8 mouse cellular contexts compared by ENCODE assay signal in genomic region chr9:22116740-22117426, GRCm38 (mm10). TPM values are rescaled to one million over a fixed set of nuclear protein-coding genes. Genes with fewer than 3 reads are reported as not detected.
A peak's percentile ranks its signal among the peaks of the same experiment; 100 is the strongest.
DNase-seq lines count a peak whose midpoint lies in the region; ATAC-seq and TF ChIP-seq lines count a peak whose summit lies in the region.

Gene Elof1, minus strand, starts transcription at chr9:22117172.

- no peak for TF ChIP-seq CTCF in lung, postnatal 0 days (IDR thresholded peaks at IDR 0.05)

- peak; percentile 90 for ATAC-seq in frontal cortex, adult (ENCODE audit: low TSS enrichment)
- ATAC-seq in lung, postnatal 0 days, result peak; percentile 97

- peak within 1 kb of the TSS; percentile 88 for H3K4me2 ChIP-seq in lung, postnatal 0 days (replicated peaks; ENCODE audit: low read depth, low read length)

- peak within 1 kb of the TSS; percentile 92 for H3K9ac ChIP-seq in lung, postnatal 0 days (replicated peaks; ENCODE audit: low read depth)

- no peak; the same call in 1 of the 2 replicates for TF ChIP-seq EP300 in lung, postnatal 0 days (IDR thresholded peaks at IDR 0.05)

- H3K27ac ChIP-seq in hindbrain, embryonic 10.5 days, result peak within 1 kb of the TSS; percentile 92
- H3K27ac ChIP-seq in lung, postnatal 0 days (ENCODE audit: low read length), result peak within 1 kb of the TSS; percentile 63

- no peaks in the 10 kb centered on the region for H3K27me3 ChIP-seq in hindbrain, embryonic 10.5 days (ENCODE audit: insufficient read depth, poor library complexity, severe bottlenecking)
- H3K27me3 ChIP-seq in lung, postnatal 0 days (replicated peaks; ENCODE audit: insufficient read depth, low read length), result no peaks in the 10 kb centered on the region

- peaks cover 24% of the 10 kb centered on the region for H3K4me1 ChIP-seq in hindbrain, embryonic 10.5 days (replicated peaks)
- H3K4me1 ChIP-seq in lung, postnatal 0 days (ENCODE audit: insufficient read depth, low read depth, low read length), result peaks cover 7% of the 10 kb centered on the region; the same call in 1 of the 2 replicates

- peak; percentile 89 for DNase-seq in MN1 (ENCODE audit: low spot score)
- DNase-seq in cerebellum, adult 9-10 months, result peak; percentile 98
- DNase-seq in hindbrain, embryonic 10.5 days (ENCODE audit: low spot score), result peak; percentile 95
- DNase-seq in layer of hippocampus, adult 9-11 months, result peak; percentile 97
- peak; percentile 98 for DNase-seq in lung, postnatal 0 days (ENCODE audit: low spot score)
- DNase-seq in ovary, postnatal 14 days (ENCODE audit: low spot score), result peak; percentile 84
- peak; percentile 95 for DNase-seq in thymus, postnatal 14 days

- H3K36me3 ChIP-seq in hindbrain, embryonic 10.5 days, result peaks cover 30% of the 10 kb centered on the region
- H3K36me3 ChIP-seq in lung, postnatal 0 days (ENCODE audit: insufficient read depth, low read length), result peaks cover 19% of the 10 kb centered on the region; the same call in 1 of the 2 replicates

- peak within 1 kb of the TSS; percentile 97 for H3K4me3 ChIP-seq in hindbrain, embryonic 10.5 days
- H3K4me3 ChIP-seq in lung, postnatal 0 days (ENCODE audit: low read depth, low read length), result peak within 1 kb of the TSS; percentile 83

- WGBS in hindbrain, embryonic 10.5 days, result under 1% methylated on average over 52 of the region's 52 CpGs
- WGBS in lung, postnatal 0 days, result under 1% methylated on average over 52 of the region's 52 CpGs

- H3K9me3 ChIP-seq in hindbrain, embryonic 10.5 days, result no peaks in the 10 kb centered on the region
- no peaks in the 10 kb centered on the region for H3K9me3 ChIP-seq in lung, postnatal 0 days (ENCODE audit: low read length)

RNA-seq across cellular contexts. Expression of gene Elof1, which starts in this region (rescaled TPM):
- polyA plus RNA-seq in hindbrain, embryonic 10.5 days (2016; fragmentation: Nextera tagmentation; extraction: Ambion mirVana), result 250 and 261 TPM in 2 replicates
- 188 and 191 TPM in 2 replicates for polyA plus RNA-seq in lung, postnatal 0 days (2015; fragmentation: Nextera tagmentation; extraction: Ambion mirVana)

Comparison
In these comparisons a context has a peak if more than half of its experiments do, and no peak if none do; other contexts are left out.
1. Peak in every context shown above with its lines: DNase-seq, ATAC-seq, H3K4me3 ChIP-seq and H3K27ac ChIP-seq.